Mouse (Mus musculus) testis, adult 2 months (tissue): ENCODE results near the gene Nup214.

ENCODE experiments used
- CTCF ChIP-seq: fragments of 200-500 bp; IDR thresholded peaks from 2 replicates; pipeline ENCODE4 v1.5.1; 2012; ENCODE audit warnings: low read depth, mild to moderate bottlenecking, inconsistent platforms, low read length, moderate library complexity; ENCODE audit not compliant: control insufficient read depth, insufficient read depth, insufficient replicate concordance
- POLR2A ChIP-seq: fragments of 200-500 bp; IDR thresholded peaks from 2 replicates; pipeline ENCODE4 v1.6.1; 2012; ENCODE audit warnings: low read depth, mild to moderate bottlenecking, inconsistent platforms, low read length, moderate library complexity; ENCODE audit not compliant: control insufficient read depth

DNA sequence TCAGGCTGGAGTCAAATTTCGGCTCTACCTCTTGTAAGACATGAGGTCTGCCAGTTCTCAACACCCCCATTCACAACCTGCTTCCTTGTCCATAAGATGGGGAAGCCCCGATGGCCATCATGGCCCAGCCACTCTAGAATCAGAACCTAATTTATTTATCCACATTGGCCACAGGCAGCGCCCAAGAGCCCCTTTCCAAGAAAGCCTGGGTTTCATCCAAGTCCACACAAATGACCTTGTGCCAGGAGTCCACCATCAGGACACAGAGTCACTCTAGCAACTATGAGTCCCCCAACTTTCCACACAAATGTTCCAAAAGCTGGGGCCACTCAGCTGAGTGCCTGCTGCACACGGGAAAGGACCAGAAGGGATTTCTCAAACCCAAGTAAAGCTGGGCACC, 91.8 kb downstream of the Nup214 start:
- TF ChIP-seq POLR2A (no peak), CTCF (no peak)
